Mouse (Mus musculus): ENCODE data around the gene Usp3. TPM values are rescaled to one million over a fixed set of nuclear protein-coding genes. Genes with fewer than 3 reads are reported as not detected.

Gene Usp3
- polyA plus RNA-seq, 1 experiment from 2014 or later: 75.5 TPM

- H3K36me3 ChIP-seq (ENCODE audit: control insufficient read depth, insufficient read depth, low read length): no peaks in the 10 kb centered on the region
- H3K9ac ChIP-seq (ENCODE audit: low read depth, low read length): no peak overlapping the region
- H3K4me3 ChIP-seq (ENCODE audit: low read length): no peak overlapping the region
- ATAC-seq: no peak
- H3K27ac ChIP-seq (ENCODE audit: low read length): no peak overlapping the region
- H3K4me2 ChIP-seq (ENCODE audit: low read depth, low read length): no peak overlapping the region
- H3K4me1 ChIP-seq (ENCODE audit: control insufficient read depth, insufficient read depth, low read length): peaks cover 27% of the 10 kb centered on the region
- WGBS: 42% methylated on average over 6 of the region's 6 CpGs
- no peaks in the 10 kb centered on the region for H3K9me3 ChIP-seq (ENCODE audit: control insufficient read depth, low read length)
- no peaks in the 10 kb centered on the region for H3K27me3 ChIP-seq (replicated peaks; ENCODE audit: control insufficient read depth, insufficient read depth, low read length)
Measured at GRCm38 (mm10) chr9:66597076-66597475, 4.1 kb upstream of the Usp3 start.

GRCm38 (mm10) chr9:66595722-66596675 is 3.1 kb upstream of the Usp3 start:
- Histone ChIP-seq H3K27me3 (replicated peaks; ENCODE audit: control insufficient read depth, insufficient read depth, low read length) (no peaks in the 10 kb centered on the region), H3K27ac (ENCODE audit: low read length) (peak overlapping the region; percentile 37), H3K36me3 (ENCODE audit: control insufficient read depth, insufficient read depth, low read length) (no peaks in the 10 kb centered on the region), H3K4me3 (ENCODE audit: low read length) (no peak overlapping the region), H3K9ac (ENCODE audit: low read depth, low read length) (no peak overlapping the region), H3K4me2 (ENCODE audit: low read depth, low read length) (no peak overlapping the region), H3K4me1 (ENCODE audit: control insufficient read depth, insufficient read depth, low read length) (peaks cover 29% of the 10 kb centered on the region), H3K9me3 (ENCODE audit: control insufficient read depth, low read length) (no peaks in the 10 kb centered on the region)
- ATAC-seq: no peak
- 60% methylated on average over 5 of the region's 5 CpGs for WGBS

- peak overlapping the region; percentile 98 for H3K27ac ChIP-seq (ENCODE audit: low read length)
- H3K9ac ChIP-seq (ENCODE audit: low read depth, low read length): peak overlapping the region; percentile 99
- H3K36me3 ChIP-seq (ENCODE audit: control insufficient read depth, insufficient read depth, low read length): no peaks in the 10 kb centered on the region
- WGBS: 58% methylated on average over 3 of the region's 3 CpGs
- H3K27me3 ChIP-seq (replicated peaks; ENCODE audit: control insufficient read depth, insufficient read depth, low read length): no peaks in the 10 kb centered on the region
- H3K4me1 ChIP-seq (ENCODE audit: control insufficient read depth, insufficient read depth, low read length): peaks cover 32% of the 10 kb centered on the region
- H3K9me3 ChIP-seq (ENCODE audit: control insufficient read depth, low read length): no peaks in the 10 kb centered on the region
- 0 out of 2 replicates have a peak, but pooled peaks have one; percentile 4 for ATAC-seq
- peak overlapping the region; percentile 72 for H3K4me2 ChIP-seq (ENCODE audit: low read depth, low read length)
- H3K4me3 ChIP-seq (ENCODE audit: low read length): peak overlapping the region; percentile 92; the same call in 1 of the 2 replicates
Measured at GRCm38 (mm10) chr9:66594061-66594460, 1.1 kb upstream of the Usp3 start.

- Histone ChIP-seq H3K36me3 (ENCODE audit: control insufficient read depth, insufficient read depth, low read length) (no peaks in the 10 kb centered on the region), H3K4me1 (ENCODE audit: control insufficient read depth, insufficient read depth, low read length) (peaks cover 36% of the 10 kb centered on the region), H3K9ac (ENCODE audit: low read depth, low read length) (peak overlapping the region; percentile 99), H3K27ac (ENCODE audit: low read length) (peak overlapping the region; percentile 98), H3K9me3 (ENCODE audit: control insufficient read depth, low read length) (no peaks in the 10 kb centered on the region), H3K4me3 (ENCODE audit: low read length) (peak overlapping the region; percentile 92), H3K27me3 (replicated peaks; ENCODE audit: control insufficient read depth, insufficient read depth, low read length) (no peaks in the 10 kb centered on the region), H3K4me2 (ENCODE audit: low read depth, low read length) (peak overlapping the region; percentile 72)
- WGBS: 4% methylated on average over 12 of the region's 12 CpGs
- no peak for ATAC-seq
Measured at GRCm38 (mm10) chr9:66593613-66593969, 649 bp upstream of the Usp3 start.

- Histone ChIP-seq H3K27me3 (replicated peaks; ENCODE audit: control insufficient read depth, insufficient read depth, low read length) (no peaks in the 10 kb centered on the region), H3K9ac (ENCODE audit: low read depth, low read length) (peak overlapping the region; percentile 99), H3K36me3 (ENCODE audit: control insufficient read depth, insufficient read depth, low read length) (no peaks in the 10 kb centered on the region), H3K27ac (ENCODE audit: low read length) (peak overlapping the region; percentile 98), H3K4me3 (ENCODE audit: low read length) (peak overlapping the region; percentile 92), H3K4me2 (ENCODE audit: low read depth, low read length) (peak overlapping the region; percentile 59), H3K4me1 (ENCODE audit: control insufficient read depth, insufficient read depth, low read length) (peaks cover 37% of the 10 kb centered on the region), H3K9me3 (ENCODE audit: control insufficient read depth, low read length) (no peaks in the 10 kb centered on the region)
- ATAC-seq: peak; percentile 37
- WGBS: under 1% methylated on average over 75 of the region's 83 CpGs
Measured at GRCm38 (mm10) chr9:66591851-66592645, 894 bp downstream of the Usp3 start.

GRCm38 (mm10) chr9:66590051-66590450 is 2.9 kb downstream of the Usp3 start:
- no peaks in the 10 kb centered on the region for H3K36me3 ChIP-seq (ENCODE audit: control insufficient read depth, insufficient read depth, low read length)
- ATAC-seq: no peak
- H3K9ac ChIP-seq (ENCODE audit: low read depth, low read length): no peak overlapping the region
- H3K4me3 ChIP-seq (ENCODE audit: low read length): no peak overlapping the region
- H3K27ac ChIP-seq (ENCODE audit: low read length): no peak overlapping the region
- WGBS: 35% methylated on average over 2 of the region's 2 CpGs
- H3K27me3 ChIP-seq (replicated peaks; ENCODE audit: control insufficient read depth, insufficient read depth, low read length): no peaks in the 10 kb centered on the region
- H3K4me1 ChIP-seq (ENCODE audit: control insufficient read depth, insufficient read depth, low read length): peaks cover 32% of the 10 kb centered on the region
- no peaks in the 10 kb centered on the region for H3K9me3 ChIP-seq (ENCODE audit: control insufficient read depth, low read length)
- H3K4me2 ChIP-seq (ENCODE audit: low read depth, low read length): peak overlapping the region; percentile 6; the same call in 1 of the 2 replicates

- H3K4me3 ChIP-seq (ENCODE audit: low read length): no peak overlapping the region
- H3K36me3 ChIP-seq (ENCODE audit: control insufficient read depth, insufficient read depth, low read length): no peaks in the 10 kb centered on the region
- H3K9me3 ChIP-seq (ENCODE audit: control insufficient read depth, low read length): no peaks in the 10 kb centered on the region
- no peak overlapping the region for H3K27ac ChIP-seq (ENCODE audit: low read length)
- H3K27me3 ChIP-seq (replicated peaks; ENCODE audit: control insufficient read depth, insufficient read depth, low read length): no peaks in the 10 kb centered on the region
- ATAC-seq: no peak
- no peak overlapping the region for H3K9ac ChIP-seq (ENCODE audit: low read depth, low read length)
- H3K4me1 ChIP-seq (ENCODE audit: control insufficient read depth, insufficient read depth, low read length): peaks cover 23% of the 10 kb centered on the region
- no peak overlapping the region for H3K4me2 ChIP-seq (ENCODE audit: low read depth, low read length)
- 87% methylated on average over 1 of the region's 1 CpGs for WGBS
Measured at GRCm38 (mm10) chr9:66587016-66587415, 5.9 kb downstream of the Usp3 start.

GRCm38 (mm10) chr9:66586533-66586932 is 6.4 kb downstream of the Usp3 start:
- Histone ChIP-seq H3K4me2 (ENCODE audit: low read depth, low read length) (no peak overlapping the region), H3K9ac (ENCODE audit: low read depth, low read length) (no peak overlapping the region), H3K27me3 (replicated peaks; ENCODE audit: control insufficient read depth, insufficient read depth, low read length) (no peaks in the 10 kb centered on the region), H3K9me3 (ENCODE audit: control insufficient read depth, low read length) (no peaks in the 10 kb centered on the region), H3K27ac (ENCODE audit: low read length) (no peak overlapping the region), H3K4me1 (ENCODE audit: control insufficient read depth, insufficient read depth, low read length) (peaks cover 23% of the 10 kb centered on the region), H3K4me3 (ENCODE audit: low read length) (no peak overlapping the region), H3K36me3 (ENCODE audit: control insufficient read depth, insufficient read depth, low read length) (no peaks in the 10 kb centered on the region)
- peak; percentile 36; the same call in 1 of the 2 replicates for ATAC-seq
- 22% methylated on average over 1 of the region's 1 CpGs for WGBS

- Histone ChIP-seq H3K4me3 (ENCODE audit: low read length) (no peak overlapping the region), H3K27ac (ENCODE audit: low read length) (no peak overlapping the region), H3K9ac (ENCODE audit: low read depth, low read length) (no peak overlapping the region), H3K4me2 (ENCODE audit: low read depth, low read length) (no peak overlapping the region), H3K27me3 (replicated peaks; ENCODE audit: control insufficient read depth, insufficient read depth, low read length) (no peaks in the 10 kb centered on the region), H3K4me1 (ENCODE audit: control insufficient read depth, insufficient read depth, low read length) (peaks cover 15% of the 10 kb centered on the region), H3K9me3 (ENCODE audit: control insufficient read depth, low read length) (no peaks in the 10 kb centered on the region), H3K36me3 (ENCODE audit: control insufficient read depth, insufficient read depth, low read length) (no peaks in the 10 kb centered on the region)
- 78% methylated on average over 1 of the region's 1 CpGs for WGBS
- no peak for ATAC-seq
Measured at GRCm38 (mm10) chr9:66585191-66585590, 7.8 kb downstream of the Usp3 start.

Data from intestine, embryonic 16.5 days (tissue).